Mouse (Mus musculus) stomach, embryonic 16.5 days (tissue): ENCODE measurements at regions not wholly inside any gene's neighbourhood (a gene's known extent, or its start where the extent isn't known, plus 50 kb on each side); places are given as distances from the start of the nearest gene placed in this dataset.

ENCODE experiments used
- ATAC-seq: fragments of 200-750 bp; cut with Nextera tagmentation; 2 replicates; pipeline ENCODE4 v1.8.0; 2017; ENCODE audit warnings: moderate number of reproducible peaks, moderate TSS enrichment; ENCODE audit not compliant: insufficient read depth, low FRiP score
- H3K27ac ChIP-seq: fragments of 300-500 bp; sonication (generic); 2 replicates; pipeline ENCODE4 v1.5.1; 2014; ENCODE audit warnings: low read length
- H3K27me3 ChIP-seq: fragments of 300-500 bp; sonication (generic); 2 replicates; pipeline ENCODE4 v1.6.1; 2014; ENCODE audit warnings: low read length, control low read depth, mixed read lengths; ENCODE audit not compliant: control insufficient read depth, insufficient read depth
- H3K36me3 ChIP-seq: fragments of 300-500 bp; sonication (generic); 2 replicates; pipeline ENCODE4 v1.6.1; 2014; ENCODE audit warnings: low read length; ENCODE audit not compliant: control insufficient read depth, insufficient read depth
- H3K4me1 ChIP-seq: fragments of 300-500 bp; sonication (generic); 2 replicates; pipeline ENCODE4 v1.6.1; 2014; ENCODE audit warnings: low read length, control low read depth, mixed read lengths; ENCODE audit not compliant: control insufficient read depth, insufficient read depth
- H3K4me2 ChIP-seq: fragments of 300-500 bp; sonication (generic); 2 replicates; pipeline ENCODE4 v1.6.1; 2014; ENCODE audit warnings: low read depth, low read length, mixed read lengths
- H3K4me3 ChIP-seq: fragments of 300-500 bp; sonication (generic); replicated peaks from 2 replicates; pipeline ENCODE4 v1.5.1; 2014; ENCODE audit warnings: mild to moderate bottlenecking, low read length
- H3K9ac ChIP-seq: fragments of 300-500 bp; sonication (generic); 2 replicates; pipeline ENCODE4 v1.6.1; 2014; ENCODE audit warnings: low read length
- H3K9me3 ChIP-seq: fragments of 300-500 bp; sonication (generic); replicated peaks from 2 replicates; pipeline ENCODE4 v1.6.1; 2016; ENCODE audit warnings: low read length, control low read depth; ENCODE audit not compliant: control insufficient read depth
- WGBS: fragments of 180-500 bp; shearing (Covaris S2); extraction: QIAGEN DNeasy Blood & Tissue Kit; methylation state at CpG from one replicate; pipeline ENCODE4 v1.1.7; 2014; 5-methylcytosine and 5-hydroxymethylcytosine counted together

GRCm38 (mm10) chr8:53749263-53749662 is 110.4 kb upstream of the Neil3 start:
- no peak for ATAC-seq
- H3K27ac ChIP-seq = no peak overlapping the region
- no peak overlapping the region for H3K4me3 ChIP-seq
- no peaks in the 10 kb centered on the region for H3K36me3 ChIP-seq
- no peaks in the 10 kb centered on the region for H3K27me3 ChIP-seq
- no peak overlapping the region for H3K4me2 ChIP-seq
- no peaks in the 10 kb centered on the region for H3K9me3 ChIP-seq
- H3K4me1 ChIP-seq = no peaks in the 10 kb centered on the region
- WGBS = 89% methylated on average over 4 of the region's 4 CpGs
- H3K9ac ChIP-seq = no peak overlapping the region

GRCm38 (mm10) chr8:53769211-53769610 is 130.3 kb upstream of the Neil3 start:
- no peaks in the 10 kb centered on the region for H3K27me3 ChIP-seq
- no peaks in the 10 kb centered on the region for H3K36me3 ChIP-seq
- no peaks in the 10 kb centered on the region for H3K9me3 ChIP-seq
- no peaks in the 10 kb centered on the region for H3K4me1 ChIP-seq
- H3K4me2 ChIP-seq = no peak overlapping the region
- ATAC-seq = no peak
- H3K4me3 ChIP-seq = no peak overlapping the region
- no peak overlapping the region for H3K9ac ChIP-seq
- H3K27ac ChIP-seq = no peak overlapping the region

GRCm38 (mm10) chr8:53775511-53775910 is 136.6 kb upstream of the Neil3 start:
- H3K4me2 ChIP-seq = no peak overlapping the region
- no peak overlapping the region for H3K27ac ChIP-seq
- no peak overlapping the region for H3K4me3 ChIP-seq
- H3K27me3 ChIP-seq = no peaks in the 10 kb centered on the region
- H3K9me3 ChIP-seq = no peaks in the 10 kb centered on the region
- no peaks in the 10 kb centered on the region for H3K36me3 ChIP-seq
- no peak overlapping the region for H3K9ac ChIP-seq
- no peak for ATAC-seq
- no peaks in the 10 kb centered on the region for H3K4me1 ChIP-seq

- no peaks in the 10 kb centered on the region for H3K36me3 ChIP-seq
- H3K9ac ChIP-seq = no peak overlapping the region
- no peaks in the 10 kb centered on the region for H3K4me1 ChIP-seq
- no peak overlapping the region for H3K4me2 ChIP-seq
- H3K9me3 ChIP-seq = no peaks in the 10 kb centered on the region
- H3K27me3 ChIP-seq = no peaks in the 10 kb centered on the region
- ATAC-seq = no peak
- H3K4me3 ChIP-seq = no peak overlapping the region
- H3K27ac ChIP-seq = no peak overlapping the region
- 69% methylated on average over 2 of the region's 2 CpGs for WGBS
Observed at GRCm38 (mm10) chr8:53780886-53781285, 142.0 kb upstream of the Neil3 start.

GRCm38 (mm10) chr8:53781885-53782284 is 143.0 kb upstream of the Neil3 start:
- no peak for ATAC-seq
- Histone ChIP-seq H3K9ac (no peak overlapping the region), H3K4me1 (no peaks in the 10 kb centered on the region), H3K4me3 (no peak overlapping the region), H3K27me3 (no peaks in the 10 kb centered on the region), H3K36me3 (no peaks in the 10 kb centered on the region), H3K9me3 (no peaks in the 10 kb centered on the region), H3K4me2 (no peak overlapping the region), H3K27ac (no peak overlapping the region)
- WGBS = 66% methylated on average over 4 of the region's 4 CpGs

GRCm38 (mm10) chr8:53788202-53788601 is 149.3 kb upstream of the Neil3 start:
- no peak for ATAC-seq
- WGBS = 86% methylated on average over 1 of the region's 1 CpGs

GRCm38 (mm10) chr8:53821148-53821547 is 182.3 kb upstream of the Neil3 start:
- no peaks in the 10 kb centered on the region for H3K9me3 ChIP-seq
- H3K4me1 ChIP-seq = no peaks in the 10 kb centered on the region
- H3K4me3 ChIP-seq = no peak overlapping the region
- no peaks in the 10 kb centered on the region for H3K27me3 ChIP-seq
- H3K36me3 ChIP-seq = no peaks in the 10 kb centered on the region
- 24% methylated on average over 1 of the region's 1 CpGs for WGBS
- no peak overlapping the region for H3K9ac ChIP-seq
- H3K4me2 ChIP-seq = no peak overlapping the region
- H3K27ac ChIP-seq = no peak overlapping the region
- ATAC-seq = no peak

More at GRCm38 (mm10) chr8:53788202-53788601, 149.3 kb upstream of the Neil3 start:
- Histone ChIP-seq H3K4me1 (no peaks in the 10 kb centered on the region), H3K36me3 (no peaks in the 10 kb centered on the region), H3K4me3 (no peak overlapping the region), H3K9ac (no peak overlapping the region), H3K27me3 (no peaks in the 10 kb centered on the region), H3K27ac (no peak overlapping the region), H3K4me2 (no peak overlapping the region), H3K9me3 (no peaks in the 10 kb centered on the region)

- Histone ChIP-seq H3K27me3 (no peaks in the 10 kb centered on the region), H3K4me1 (no peaks in the 10 kb centered on the region), H3K4me2 (no peak overlapping the region), H3K4me3 (no peak overlapping the region), H3K9me3 (no peaks in the 10 kb centered on the region), H3K36me3 (no peaks in the 10 kb centered on the region), H3K27ac (no peak overlapping the region), H3K9ac (no peak overlapping the region)
- no peak for ATAC-seq
- WGBS = 94% methylated on average over 1 of the region's 1 CpGs
Observed at GRCm38 (mm10) chr8:53827395-53827794, 188.5 kb upstream of the Neil3 start.

GRCm38 (mm10) chr8:53847821-53848220 is 209.0 kb upstream of the Neil3 start:
- Histone ChIP-seq H3K9me3 (no peaks in the 10 kb centered on the region), H3K4me3 (no peak overlapping the region), H3K36me3 (no peaks in the 10 kb centered on the region), H3K27ac (no peak overlapping the region), H3K9ac (no peak overlapping the region), H3K4me2 (no peak overlapping the region), H3K27me3 (no peaks in the 10 kb centered on the region), H3K4me1 (no peaks in the 10 kb centered on the region)
- no peak for ATAC-seq

GRCm38 (mm10) chr8:53868567-53868966 is 208.8 kb upstream of the Vegfc start:
- H3K27ac ChIP-seq = no peak overlapping the region
- H3K36me3 ChIP-seq = no peaks in the 10 kb centered on the region
- H3K27me3 ChIP-seq = no peaks in the 10 kb centered on the region
- no peak overlapping the region for H3K4me2 ChIP-seq
- H3K4me3 ChIP-seq = no peak overlapping the region
- H3K4me1 ChIP-seq = no peaks in the 10 kb centered on the region
- 63% methylated on average over 1 of the region's 1 CpGs for WGBS
- H3K9me3 ChIP-seq = no peaks in the 10 kb centered on the region
- H3K9ac ChIP-seq = no peak overlapping the region
- ATAC-seq = no peak
